Mouse (Mus musculus) cerebellum, postnatal 10 days (tissue): ENCODE data around the gene Tmprss9.

Experiments
- DNase-seq, 2 experiments: peaks; one replicate each; pipeline ENCODE4 v3.0.0; 2021; ENCODE audit warnings: mixed read lengths in 2 of 2

The Tmprss9 gene

GRCm38 (mm10) chr10:80938831-80939550 lies 67.3 kb downstream of the Tmprss9 start:
- peak in 1 of 2 experiments; percentile 55 for DNase-seq

- DNase-seq = peak; percentile 74 to 78
These were observed 68.0 kb downstream of the Tmprss9 start for GRCm38 (mm10) chr10:80939671-80940070.

- DNase-seq = peak in 1 of 2 experiments; percentile 53
These were observed 68.8 kb downstream of the Tmprss9 start for GRCm38 (mm10) chr10:80940320-80940987.

GRCm38 (mm10) chr10:80940988-80941347 lies 69.3 kb downstream of the Tmprss9 start:
- no peak for DNase-seq

GRCm38 (mm10) chr10:80942919-80943318 lies 71.3 kb downstream of the Tmprss9 start:
- no peak for DNase-seq

- no peak for DNase-seq
These were observed 72.1 kb downstream of the Tmprss9 start for GRCm38 (mm10) chr10:80943701-80944100.

- DNase-seq = no peak
These were observed 72.6 kb downstream of the Tmprss9 start for GRCm38 (mm10) chr10:80944231-80944630.

- no peak for DNase-seq
These were observed 75.2 kb downstream of the Tmprss9 start for GRCm38 (mm10) chr10:80946684-80947437.

GRCm38 (mm10) chr10:80947802-80948201 lies 76.2 kb downstream of the Tmprss9 start:
- peak; percentile 53 to 58 for DNase-seq

- DNase-seq = no peak
These were observed 76.9 kb downstream of the Tmprss9 start for GRCm38 (mm10) chr10:80948570-80948969.

GRCm38 (mm10) chr10:80949081-80949480 lies 77.4 kb downstream of the Tmprss9 start:
- no peak for DNase-seq
